In genomic region chr12:80517977-80518376, GRCm38 (mm10) we compare ENCODE assay signal across 8 mouse cellular contexts. TPM values are rescaled to one million over a fixed set of nuclear protein-coding genes. Genes with fewer than 3 reads are reported as not detected.
A peak's percentile ranks its signal among the peaks of the same experiment; 100 is the strongest.
DNase-seq lines count a peak whose midpoint lies in the region; ATAC-seq and TF ChIP-seq lines count a peak whose summit lies in the region.

TSS of gene Galnt16 (plus strand) at chr12:80518277.

- TF ChIP-seq POLR2A in small intestine, adult 2 months (IDR thresholded peaks at IDR 0.05; ENCODE audit: low read depth, low read length): no peak

- H3K27me3 ChIP-seq in lung, postnatal 0 days (replicated peaks; ENCODE audit: insufficient read depth, low read length): peaks cover 41% of the 10 kb centered on the region
- H3K27me3 ChIP-seq in small intestine, adult 2 months (ENCODE audit: control insufficient read depth, insufficient read depth, low read length): peaks cover 31% of the 10 kb centered on the region

- no peak within 1 kb of the TSS for H3K27ac ChIP-seq in lung, postnatal 0 days (ENCODE audit: low read length)
- H3K27ac ChIP-seq in small intestine, adult 2 months (ENCODE audit: insufficient read depth, low read depth, low read length): no peak within 1 kb of the TSS

- H3K36me3 ChIP-seq in lung, postnatal 0 days (ENCODE audit: insufficient read depth, low read length): no peaks in the 10 kb centered on the region
- H3K36me3 ChIP-seq in small intestine, adult 2 months (ENCODE audit: control insufficient read depth, insufficient read depth, low read length): no peaks in the 10 kb centered on the region

- intact Hi-C loops in left cerebral cortex, postnatal 25 days (cut with DNase I): loop anchor here (2.0 kb wide), 2 partner anchors 57 to 127 kb away; partner anchors contain the start of gene Erh

- peak within 1 kb of the TSS; percentile 76 for H3K4me2 ChIP-seq in lung, postnatal 0 days (replicated peaks; ENCODE audit: low read depth, low read length)

- 7% methylated on average over 14 of the region's 14 CpGs for WGBS in lung, postnatal 0 days
- 14% methylated on average over 14 of the region's 14 CpGs for WGBS in small intestine, adult 2 months

- peaks cover 13% of the 10 kb centered on the region for H3K4me1 ChIP-seq in lung, postnatal 0 days (ENCODE audit: insufficient read depth, low read depth, low read length)
- H3K4me1 ChIP-seq in small intestine, adult 2 months (ENCODE audit: control insufficient read depth, insufficient read depth, insufficient read length, low read length): no peaks in the 10 kb centered on the region; the same call in 1 of the 2 replicates

- ATAC-seq in lung, postnatal 0 days: no peak

- no peak for DNase-seq in adrenal gland, postnatal 14 days
- DNase-seq in adrenal gland, adult (ENCODE audit: inconsistent age in 2 of 2, low spot score in 1 of 2): no peak
- no peak for DNase-seq in lung, postnatal 0 days (ENCODE audit: low spot score)
- no peak for DNase-seq in lung, postnatal 4 days
- DNase-seq in left cerebral cortex, postnatal 25 days (ENCODE audit: low spot score in 2 of 2): no peak
- DNase-seq in right cerebral cortex, postnatal 25 days: no peak
- DNase-seq in ovary, postnatal 36 days (ENCODE audit: low spot score): no peak

- peak within 1 kb of the TSS; percentile 47 for H3K4me3 ChIP-seq in lung, postnatal 0 days (ENCODE audit: low read depth, low read length)
- H3K4me3 ChIP-seq in small intestine, adult 2 months (ENCODE audit: low read depth, low read length): peak within 1 kb of the TSS; percentile 51

- no peak for TF ChIP-seq CTCF in lung, postnatal 0 days (IDR thresholded peaks at IDR 0.05)
- TF ChIP-seq CTCF in small intestine, adult 2 months (IDR thresholded peaks at IDR 0.05; ENCODE audit: extremely low read depth, insufficient read length, insufficient replicate concordance, low read depth, low read length): no peak

- no peak for TF ChIP-seq EP300 in lung, postnatal 0 days (IDR thresholded peaks at IDR 0.05)

- no peaks in the 10 kb centered on the region for H3K9me3 ChIP-seq in lung, postnatal 0 days (ENCODE audit: low read length)

- no peak within 1 kb of the TSS for H3K9ac ChIP-seq in lung, postnatal 0 days (replicated peaks; ENCODE audit: low read depth)

RNA-seq across cellular contexts. Expression of gene Galnt16, which starts in this region (rescaled TPM):
- 11.3 and 14.6 TPM in 2 replicates for total RNA-seq in adrenal gland, postnatal 14 days (2021)
- 5.5 and 5.6 TPM in 2 replicates for polyA plus RNA-seq in lung, postnatal 0 days (2015; fragmentation: Nextera tagmentation; extraction: Ambion mirVana)
- 10 to 100 TPM; 79.8 to 83.1 TPM for total RNA-seq in left cerebral cortex, postnatal 25 days (2021)
- polyA plus RNA-seq in small intestine, adult 2 months (2012; rRNA removed): 0.53 and 0.62 TPM in 2 replicates
